Mouse (Mus musculus) embryo, embryonic 10 days (tissue): ENCODE results near the gene Cacng1.

Experiments used
- DNase-seq: peaks from one replicate; pipeline ENCODE4 v3.0.0-alpha.2; 2015; ENCODE audit warnings: low spot score

The Cacng1 gene

GRCm38 (mm10) chr11:107707897-107708610, 8.3 kb downstream of the Cacng1 start:
- DNase-seq = peak; percentile 29

- DNase-seq = no peak
These were observed 10.7 kb downstream of the Cacng1 start for GRCm38 (mm10) chr11:107705476-107706074.

- no peak for DNase-seq
These were observed 11.3 kb downstream of the Cacng1 start for GRCm38 (mm10) chr11:107705060-107705459.

- DNase-seq = peak; percentile 21
These were observed 12.8 kb downstream of the Cacng1 start for GRCm38 (mm10) chr11:107703272-107704134.

- no peak for DNase-seq
These were observed 16.4 kb downstream of the Cacng1 start for GRCm38 (mm10) chr11:107699967-107700366.

GRCm38 (mm10) chr11:107693338-107693737, 23.0 kb downstream of the Cacng1 start:
- no peak for DNase-seq

- DNase-seq = no peak
These were observed 24.8 kb downstream of the Cacng1 start for GRCm38 (mm10) chr11:107691569-107691968.

GRCm38 (mm10) chr11:107688480-107688879, 27.8 kb downstream of the Cacng1 start:
- no peak for DNase-seq

GRCm38 (mm10) chr11:107686290-107686689, 30.0 kb downstream of the Cacng1 start:
- no peak for DNase-seq

GRCm38 (mm10) chr11:107683544-107684465, 32.5 kb downstream of the Cacng1 start:
- DNase-seq = no peak

GRCm38 (mm10) chr11:107682694-107683355, 33.5 kb downstream of the Cacng1 start:
- DNase-seq = no peak

GRCm38 (mm10) chr11:107676207-107676940, 39.9 kb downstream of the Cacng1 start:
- no peak for DNase-seq

GRCm38 (mm10) chr11:107675246-107675645, 41.1 kb downstream of the Cacng1 start:
- DNase-seq = no peak

GRCm38 (mm10) chr11:107674601-107675000, 41.7 kb downstream of the Cacng1 start:
- no peak for DNase-seq

GRCm38 (mm10) chr11:107674006-107674405, 42.3 kb downstream of the Cacng1 start:
- no peak for DNase-seq

- no peak for DNase-seq
These were observed 47.3 kb downstream of the Cacng1 start for GRCm38 (mm10) chr11:107668977-107669376.

- DNase-seq = no peak
These were observed 48.1 kb downstream of the Cacng1 start for GRCm38 (mm10) chr11:107668223-107668622.

- DNase-seq = no peak
These were observed 48.8 kb downstream of the Cacng1 start for GRCm38 (mm10) chr11:107667542-107667941.

- no peak for DNase-seq
These were observed 53.7 kb downstream of the Cacng1 start for GRCm38 (mm10) chr11:107662666-107663065.

GRCm38 (mm10) chr11:107660452-107660851, 55.9 kb downstream of the Cacng1 start:
- no peak for DNase-seq
